Mouse (Mus musculus): ENCODE data around the gene Wdr78. TPM values are rescaled to one million over a fixed set of nuclear protein-coding genes. Genes with fewer than 3 reads are reported as not detected.

Gene Wdr78
- polyA plus RNA-seq (2015; fragmentation: Nextera tagmentation; extraction: Ambion mirVana), result 2.1 and 2.3 TPM in 2 replicates

GRCm38 (mm10) chr4:103114184-103115111, at the start of gene Wdr78, which contains the start of gene Mier1:
Gene Wdr78, minus strand, starts transcription at chr4:103114555.
Gene Mier1, plus strand, starts transcription at chr4:103114390.
- Histone ChIP-seq H3K4me3 (replicated peaks) (peak within 1 kb of the TSS; percentile 90), H3K27ac (peak within 1 kb of the TSS; percentile 100), H3K4me2 (peak within 1 kb of the TSS; percentile 72), H3K9me3 (no peaks in the 10 kb centered on the region), H3K9ac (peak within 1 kb of the TSS; percentile 81), H3K27me3 (replicated peaks) (no peaks in the 10 kb centered on the region), H3K4me1 (peaks cover 21% of the 10 kb centered on the region), H3K36me3 (0 out of 2 replicates have a peak, but pooled peaks cover 3% of the 10 kb centered on the region)
- ATAC-seq (ENCODE audit: insufficient read depth, low FRiP score, low read depth), result peak; percentile 99
- under 1% methylated on average over 84 of the region's 90 CpGs for WGBS

GRCm38 (mm10) chr4:103158781-103159180, 44.4 kb upstream of the Wdr78 start:
- H3K4me1 ChIP-seq, result no peaks in the 10 kb centered on the region
- H3K27me3 ChIP-seq (replicated peaks), result no peaks in the 10 kb centered on the region
- WGBS, result 95% methylated on average over 4 of the region's 4 CpGs
- no peak overlapping the region for H3K27ac ChIP-seq
- no peaks in the 10 kb centered on the region for H3K9me3 ChIP-seq
- peaks cover 27% of the 10 kb centered on the region for H3K36me3 ChIP-seq
- H3K4me3 ChIP-seq (replicated peaks), result no peak overlapping the region
- no peak overlapping the region for H3K9ac ChIP-seq
- no peak for ATAC-seq (ENCODE audit: insufficient read depth, low FRiP score, low read depth)
- no peak overlapping the region for H3K4me2 ChIP-seq

- no peaks in the 10 kb centered on the region for H3K27me3 ChIP-seq (replicated peaks)
- H3K4me1 ChIP-seq, result no peaks in the 10 kb centered on the region
- H3K9me3 ChIP-seq, result no peaks in the 10 kb centered on the region
- no peak for ATAC-seq (ENCODE audit: insufficient read depth, low FRiP score, low read depth)
- H3K9ac ChIP-seq, result no peak overlapping the region
- H3K27ac ChIP-seq, result no peak overlapping the region
- no peak overlapping the region for H3K4me3 ChIP-seq (replicated peaks)
- no peak overlapping the region for H3K4me2 ChIP-seq
- 84% methylated on average over 5 of the region's 5 CpGs for WGBS
- peaks cover 39% of the 10 kb centered on the region for H3K36me3 ChIP-seq
These were observed 37.6 kb upstream of the Wdr78 start for GRCm38 (mm10) chr4:103151946-103152345.

DNA sequence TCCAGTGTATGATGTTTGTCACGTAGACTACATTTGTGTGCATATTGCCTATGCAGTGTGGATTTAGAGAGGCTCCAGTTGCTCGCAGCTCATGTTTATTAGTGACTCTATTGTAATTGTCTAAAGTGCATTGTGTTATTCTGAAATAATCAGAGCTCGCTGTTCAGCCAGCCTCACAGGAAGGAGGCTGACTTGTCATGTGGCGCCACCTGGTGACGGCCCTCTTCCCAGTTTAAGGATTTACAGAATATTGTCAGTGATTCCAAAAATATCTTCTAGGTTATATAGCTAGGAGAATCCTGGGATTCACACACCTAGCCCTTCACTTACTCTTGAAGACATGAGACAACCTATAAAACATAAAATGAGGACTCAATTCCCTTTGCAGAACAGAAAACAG, 32.0 kb upstream of the Wdr78 start:
- H3K9ac ChIP-seq, result no peak overlapping the region
- H3K36me3 ChIP-seq, result peaks cover 21% of the 10 kb centered on the region
- no peaks in the 10 kb centered on the region for H3K27me3 ChIP-seq (replicated peaks)
- H3K4me2 ChIP-seq, result no peak overlapping the region
- WGBS, result 46% methylated on average over 5 of the region's 5 CpGs
- no peaks in the 10 kb centered on the region for H3K4me1 ChIP-seq
- no peak for ATAC-seq (ENCODE audit: insufficient read depth, low FRiP score, low read depth)
- no peak overlapping the region for H3K27ac ChIP-seq
- H3K9me3 ChIP-seq, result no peaks in the 10 kb centered on the region
- no peak overlapping the region for H3K4me3 ChIP-seq (replicated peaks)

GRCm38 (mm10) chr4:103136946-103137345, 22.6 kb upstream of the Wdr78 start:
- no peak overlapping the region for H3K4me3 ChIP-seq (replicated peaks)
- no peaks in the 10 kb centered on the region for H3K9me3 ChIP-seq
- no peak overlapping the region for H3K27ac ChIP-seq
- no peaks in the 10 kb centered on the region for H3K27me3 ChIP-seq (replicated peaks)
- no peaks in the 10 kb centered on the region for H3K4me1 ChIP-seq
- no peak for ATAC-seq (ENCODE audit: insufficient read depth, low FRiP score, low read depth)
- H3K9ac ChIP-seq, result no peak overlapping the region
- 62% methylated on average over 1 of the region's 1 CpGs for WGBS
- no peak overlapping the region for H3K4me2 ChIP-seq
- H3K36me3 ChIP-seq, result peaks cover 6% of the 10 kb centered on the region

DNA sequence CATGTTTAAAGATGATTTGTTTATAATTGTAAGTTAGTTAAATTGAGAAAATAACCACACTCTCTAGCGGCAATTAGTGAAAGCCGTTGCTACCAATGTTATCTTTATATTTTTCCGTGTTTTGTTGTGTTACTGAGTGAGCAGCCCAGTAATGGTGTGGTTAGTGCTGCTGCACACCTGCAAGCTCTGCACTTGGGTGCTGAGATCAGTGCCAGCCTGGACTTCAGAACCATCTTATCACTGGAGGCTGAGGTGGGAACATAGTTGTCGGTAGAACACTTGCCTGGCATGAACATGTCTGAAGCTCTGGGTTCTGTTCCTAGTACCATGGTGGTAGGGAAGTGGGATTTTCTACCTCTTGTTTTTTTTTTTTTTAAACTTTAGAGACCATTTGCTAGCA, 12.2 kb upstream of the Wdr78 start:
- H3K27ac ChIP-seq, result no peak overlapping the region
- WGBS, result 82% methylated on average over 4 of the region's 4 CpGs
- H3K4me3 ChIP-seq (replicated peaks), result no peak overlapping the region

DNA sequence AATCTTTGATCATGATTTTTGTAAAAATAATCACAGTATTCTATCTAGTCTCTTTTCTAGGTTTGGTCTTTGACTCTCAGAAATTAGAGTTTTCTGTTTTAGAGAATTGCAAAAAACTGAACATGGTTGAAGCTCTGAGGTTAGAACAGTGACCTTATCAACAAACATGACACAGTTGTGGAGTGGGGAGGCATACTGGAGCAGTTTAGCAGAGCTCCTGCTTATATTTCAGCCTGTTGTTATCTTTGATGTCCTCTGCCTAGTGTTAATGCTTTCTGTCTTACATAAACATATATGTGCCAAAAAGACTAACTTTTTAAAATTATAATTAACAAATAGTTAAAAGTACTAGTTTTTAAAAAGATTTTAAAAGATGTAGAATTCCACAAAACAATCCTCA, 9.3 kb upstream of the Wdr78 start:
- H3K9ac ChIP-seq, result no peak overlapping the region
- no peak for ATAC-seq (ENCODE audit: insufficient read depth, low FRiP score, low read depth)
- no peaks in the 10 kb centered on the region for H3K9me3 ChIP-seq
- H3K27ac ChIP-seq, result no peak overlapping the region
- H3K27me3 ChIP-seq (replicated peaks), result no peaks in the 10 kb centered on the region
- H3K36me3 ChIP-seq, result no peaks in the 10 kb centered on the region
- no peak overlapping the region for H3K4me3 ChIP-seq (replicated peaks)
- peaks cover 16% of the 10 kb centered on the region for H3K4me1 ChIP-seq
- H3K4me2 ChIP-seq, result no peak overlapping the region

More for the DNA sequence above, 12.2 kb upstream of the Wdr78 start:
- Histone ChIP-seq H3K36me3 (peaks cover 3% of the 10 kb centered on the region; the same call in 1 of the 2 replicates), H3K4me2 (no peak overlapping the region), H3K9ac (no peak overlapping the region), H3K4me1 (0 out of 2 replicates have a peak, but pooled peaks cover 4% of the 10 kb centered on the region), H3K9me3 (no peaks in the 10 kb centered on the region), H3K27me3 (replicated peaks) (no peaks in the 10 kb centered on the region)
- ATAC-seq (ENCODE audit: insufficient read depth, low FRiP score, low read depth), result no peak

- Histone ChIP-seq H3K9me3 (no peaks in the 10 kb centered on the region), H3K27me3 (replicated peaks) (no peaks in the 10 kb centered on the region), H3K4me3 (replicated peaks) (no peak overlapping the region), H3K4me2 (no peak overlapping the region), H3K27ac (no peak overlapping the region), H3K36me3 (no peaks in the 10 kb centered on the region), H3K9ac (no peak overlapping the region), H3K4me1 (peaks cover 16% of the 10 kb centered on the region)
- whole genome bisulfite sequencing, result 59% methylated on average over 2 of the region's 2 CpGs
- ATAC-seq (ENCODE audit: insufficient read depth, low FRiP score, low read depth), result no peak
These were observed 8.7 kb upstream of the Wdr78 start for GRCm38 (mm10) chr4:103123086-103123485.

DNA sequence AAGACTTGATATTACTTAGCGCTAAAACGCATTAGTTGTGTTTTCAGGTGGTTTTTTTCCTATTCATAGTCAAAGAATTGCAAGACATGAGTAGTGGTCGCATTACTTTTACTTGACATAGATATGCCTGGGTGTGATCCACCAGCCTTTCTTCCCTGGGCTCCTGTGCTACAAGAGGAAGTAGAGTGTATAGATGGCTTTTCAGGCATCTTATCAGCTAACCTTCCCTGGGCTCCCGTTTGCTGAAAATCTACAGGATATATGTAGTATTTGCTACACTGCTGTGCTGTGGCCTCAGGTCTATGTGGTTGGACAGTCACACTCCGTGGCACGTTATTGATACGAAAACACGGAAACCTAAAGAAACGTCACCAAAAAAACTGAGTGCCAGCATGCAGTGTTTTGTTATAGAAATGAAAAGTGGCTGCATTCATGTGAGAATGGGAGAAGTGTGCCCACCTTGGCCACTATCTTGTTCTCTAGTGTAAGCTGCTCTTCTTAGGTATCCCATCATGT, 6.6 kb upstream of the Wdr78 start:
- H3K9me3 ChIP-seq, result no peaks in the 10 kb centered on the region
- no peak overlapping the region; the same call in 1 of the 2 replicates for H3K4me3 ChIP-seq (replicated peaks)
- H3K36me3 ChIP-seq, result 0 out of 2 replicates have a peak, but pooled peaks cover 3% of the 10 kb centered on the region
- ATAC-seq (ENCODE audit: insufficient read depth, low FRiP score, low read depth), result no peak
- H3K27ac ChIP-seq, result no peak overlapping the region
- H3K4me1 ChIP-seq, result peaks cover 14% of the 10 kb centered on the region
- no peaks in the 10 kb centered on the region for H3K27me3 ChIP-seq (replicated peaks)
- WGBS, result 77% methylated on average over 9 of the region's 9 CpGs
- H3K9ac ChIP-seq, result no peak overlapping the region
- H3K4me2 ChIP-seq, result peak overlapping the region; percentile 63

GRCm38 (mm10) chr4:103120395-103120794, 6.0 kb upstream of the Wdr78 start:
- no peak for ATAC-seq (ENCODE audit: insufficient read depth, low FRiP score, low read depth)
- Histone ChIP-seq H3K27ac (peak overlapping the region; percentile 99), H3K4me3 (replicated peaks) (peak overlapping the region; percentile 90), H3K36me3 (0 out of 2 replicates have a peak, but pooled peaks cover 3% of the 10 kb centered on the region), H3K27me3 (replicated peaks) (no peaks in the 10 kb centered on the region), H3K9me3 (no peaks in the 10 kb centered on the region), H3K4me1 (peaks cover 15% of the 10 kb centered on the region), H3K4me2 (peak overlapping the region; percentile 63), H3K9ac (no peak overlapping the region)
- WGBS, result 19% methylated on average over 3 of the region's 3 CpGs

DNA sequence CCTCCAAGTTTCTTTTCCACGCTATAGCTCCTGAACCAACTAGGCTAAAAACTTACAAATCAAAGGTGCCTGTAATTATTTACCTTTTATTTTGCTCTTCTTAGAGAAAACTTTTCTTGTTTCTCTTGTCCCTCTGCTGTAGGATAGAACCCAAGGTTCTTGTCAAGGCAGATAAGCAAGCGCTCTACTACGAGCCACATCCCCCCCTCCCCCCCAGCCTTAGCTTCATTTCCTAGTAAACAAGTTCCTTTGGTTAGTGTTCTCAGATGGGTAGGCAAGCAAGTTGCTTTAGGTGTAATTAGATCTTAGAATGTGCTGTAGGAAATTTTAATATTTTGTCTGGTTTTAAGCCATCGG, 5.7 kb upstream of the Wdr78 start:
- WGBS, result 8% methylated on average over 4 of the region's 4 CpGs
- Histone ChIP-seq H3K27me3 (replicated peaks) (no peaks in the 10 kb centered on the region), H3K27ac (peak overlapping the region; percentile 99), H3K36me3 (0 out of 2 replicates have a peak, but pooled peaks cover 3% of the 10 kb centered on the region), H3K4me2 (peak overlapping the region; percentile 63), H3K9ac (peak overlapping the region; percentile 96), H3K4me3 (replicated peaks) (peak overlapping the region; percentile 90), H3K4me1 (peaks cover 19% of the 10 kb centered on the region), H3K9me3 (no peaks in the 10 kb centered on the region)
- no peak for ATAC-seq (ENCODE audit: insufficient read depth, low FRiP score, low read depth)

Measured in stomach, embryonic 15.5 days (tissue).